Comparison of ENCODE assay signal across 8 mouse cellular contexts in the genomic region with DNA sequence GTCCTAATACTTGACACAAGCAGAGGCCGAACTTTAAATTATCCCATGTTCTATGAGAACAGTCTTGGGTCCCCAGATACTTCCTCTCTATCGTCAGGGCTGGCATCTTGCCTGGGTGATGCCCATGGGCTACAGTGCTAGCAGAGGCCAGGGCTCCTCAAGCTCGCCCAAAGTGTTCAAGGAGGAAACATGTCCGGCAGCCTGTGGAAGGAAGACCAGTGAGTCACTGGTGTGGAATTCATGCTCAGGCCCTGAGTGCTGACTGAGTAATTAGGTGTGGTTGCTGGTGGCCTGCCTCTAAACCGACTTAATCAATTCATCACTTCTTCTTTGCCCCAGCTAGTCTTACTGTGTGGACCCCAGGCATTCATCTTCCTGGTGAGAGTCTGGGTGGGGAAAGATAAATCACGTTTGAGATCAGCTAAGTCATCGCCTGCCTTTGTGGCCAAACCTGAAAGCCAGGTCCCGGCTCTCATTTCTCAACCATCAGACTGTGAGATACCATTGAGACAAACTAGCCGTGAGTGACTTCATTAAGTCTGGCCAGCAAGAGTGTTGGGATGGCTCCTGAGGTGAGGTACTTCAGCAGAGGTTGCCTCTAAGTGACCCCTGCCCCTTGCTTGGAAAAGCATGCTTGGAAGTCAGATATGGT. TPM values are rescaled to one million over a fixed set of nuclear protein-coding genes. Genes with fewer than 3 reads are reported as not detected.
DNase-seq lines count a peak whose midpoint lies in the region; ATAC-seq lines count a peak whose summit lies in the region.

No protein-coding gene starts in this region.

- 33% methylated on average over 9 of the region's 9 CpGs for WGBS in liver, embryonic 12.5 days (ENCODE audit: insufficient replicate concordance)

- H3K9me3 ChIP-seq in liver, embryonic 12.5 days (replicated peaks) = no peaks in the 10 kb centered on the region

- ATAC-seq in megakaryocyte-erythroid progenitor cell, adult 5-6 weeks (replicated peaks; ENCODE audit: low FRiP score, low TSS enrichment, poor library complexity, severe bottlenecking) = no peak
- no peak for ATAC-seq in liver, embryonic 12.5 days

- H3K36me3 ChIP-seq in liver, embryonic 12.5 days = no peaks in the 10 kb centered on the region

- H3K27me3 ChIP-seq in liver, embryonic 12.5 days (replicated peaks) = 0 out of 2 replicates have a peak, but pooled peaks cover 3% of the 10 kb centered on the region

- no peak overlapping the region for H3K9ac ChIP-seq in liver, embryonic 12.5 days

- H3K4me2 ChIP-seq in liver, embryonic 12.5 days = no peak overlapping the region

- peak; percentile 69 for DNase-seq in adrenal gland, postnatal 10 days
- DNase-seq in gastrocnemius, postnatal 10 days = peak; percentile 55
- DNase-seq in kidney, adult 11 months = peak; percentile 29
- peak; percentile 69 for DNase-seq in lung, postnatal 14 days
- DNase-seq in layer of hippocampus, adult 11-12 months (ENCODE audit: low spot score) = no peak
- DNase-seq in ovary, postnatal 36 days (ENCODE audit: low spot score) = no peak

- no peak overlapping the region for H3K4me3 ChIP-seq in liver, embryonic 12.5 days

- no peak overlapping the region for H3K27ac ChIP-seq in liver, embryonic 12.5 days

- H3K4me1 ChIP-seq in liver, embryonic 12.5 days = peaks cover 16% of the 10 kb centered on the region; the same call in 1 of the 2 replicates

RNA-seq across cellular contexts. Expression of a gene that starts 21.9 kb away (rescaled TPM):
- 10 to 100 TPM; 26.3 to 60.8 TPM for total RNA-seq in adrenal gland, postnatal 10 days (2021)
- 10 to 100 TPM; 16.6 to 16.7 TPM for total RNA-seq in gastrocnemius, postnatal 10 days (2021)
- not detected in 2 replicates for total RNA-seq in megakaryocyte-erythroid progenitor cell, adult 5-6 weeks (2014; fragmentation: Nextera tagmentation)
- total RNA-seq in megakaryocyte-erythroid progenitor cell, adult 5-6 weeks (2017) = not detected in 2 replicates
- polyA plus RNA-seq in liver, embryonic 12.5 days (2016; fragmentation: Nextera tagmentation; extraction: Ambion mirVana) = 9.0 and 10.4 TPM in 2 replicates

Comparison
In these comparisons a context has a peak if more than half of its experiments do, and no peak if none do; other contexts are left out.
1. DNase-seq: peak in adrenal gland, postnatal 10 days (single experiment), gastrocnemius, postnatal 10 days (single experiment), kidney, adult 11 months (single experiment) and lung, postnatal 14 days (single experiment); none in layer of hippocampus, adult 11-12 months (single experiment) and ovary, postnatal 36 days (single experiment).
2. RNA of a gene that starts 21.9 kb away (total RNA-seq): 26.3 to 60.8 TPM in adrenal gland, postnatal 10 days and 16.6 to 16.7 TPM in gastrocnemius, postnatal 10 days; not detected in megakaryocyte-erythroid progenitor cell, adult 5-6 weeks; every median in the first group is over 10 times any median in the second.